Mouse (Mus musculus): ENCODE results near the gene Stx11. TPM values are rescaled to one million over a fixed set of nuclear protein-coding genes. Genes with fewer than 3 reads are reported as not detected.

The Stx11 gene
- total RNA-seq, 2 experiments from 2014 or later = 36.0 to 41.9 TPM

DNA sequence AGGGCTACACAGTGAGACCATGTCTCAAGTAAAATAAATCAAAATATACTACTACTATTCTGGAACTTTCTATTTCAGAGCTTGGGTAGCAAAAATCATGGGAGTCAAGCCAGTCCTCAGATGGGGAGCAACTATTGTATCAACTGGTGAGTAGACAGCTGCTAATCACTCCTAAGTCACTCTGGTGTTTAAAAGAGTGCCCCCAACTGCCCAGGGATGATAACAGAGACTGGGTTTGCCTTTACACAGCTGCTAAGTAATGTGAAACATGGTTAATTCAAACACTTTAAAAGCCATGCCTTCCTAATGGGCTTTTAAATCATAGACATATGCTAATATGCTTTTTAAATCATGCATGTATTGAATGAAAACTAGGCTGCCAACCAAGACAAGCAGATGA, 1.9 kb downstream of the Stx11 start:
- ATAC-seq (ENCODE audit: poor library complexity, severe bottlenecking) = no peak

- ATAC-seq (ENCODE audit: poor library complexity, severe bottlenecking) = no peak
Observed at GRCm38 (mm10) chr10:12961546-12961945, 2.6 kb downstream of the Stx11 start.

- peak; percentile 87 for ATAC-seq (ENCODE audit: poor library complexity, severe bottlenecking)
Observed at GRCm38 (mm10) chr10:12957271-12957670, 6.8 kb downstream of the Stx11 start.

GRCm38 (mm10) chr10:12955831-12956230, 8.3 kb downstream of the Stx11 start:
- ATAC-seq (ENCODE audit: poor library complexity, severe bottlenecking) = peak; percentile 80

- peak; percentile 39; the same call in 1 of the 2 replicates for ATAC-seq (ENCODE audit: poor library complexity, severe bottlenecking)
Observed at GRCm38 (mm10) chr10:12951358-12951757, 12.7 kb downstream of the Stx11 start.

- no peak for ATAC-seq (ENCODE audit: poor library complexity, severe bottlenecking)
Observed at GRCm38 (mm10) chr10:12949299-12949698, 14.8 kb downstream of the Stx11 start.

- ATAC-seq (ENCODE audit: poor library complexity, severe bottlenecking) = no peak
Observed at GRCm38 (mm10) chr10:12947606-12948005, 16.5 kb downstream of the Stx11 start.

DNA sequence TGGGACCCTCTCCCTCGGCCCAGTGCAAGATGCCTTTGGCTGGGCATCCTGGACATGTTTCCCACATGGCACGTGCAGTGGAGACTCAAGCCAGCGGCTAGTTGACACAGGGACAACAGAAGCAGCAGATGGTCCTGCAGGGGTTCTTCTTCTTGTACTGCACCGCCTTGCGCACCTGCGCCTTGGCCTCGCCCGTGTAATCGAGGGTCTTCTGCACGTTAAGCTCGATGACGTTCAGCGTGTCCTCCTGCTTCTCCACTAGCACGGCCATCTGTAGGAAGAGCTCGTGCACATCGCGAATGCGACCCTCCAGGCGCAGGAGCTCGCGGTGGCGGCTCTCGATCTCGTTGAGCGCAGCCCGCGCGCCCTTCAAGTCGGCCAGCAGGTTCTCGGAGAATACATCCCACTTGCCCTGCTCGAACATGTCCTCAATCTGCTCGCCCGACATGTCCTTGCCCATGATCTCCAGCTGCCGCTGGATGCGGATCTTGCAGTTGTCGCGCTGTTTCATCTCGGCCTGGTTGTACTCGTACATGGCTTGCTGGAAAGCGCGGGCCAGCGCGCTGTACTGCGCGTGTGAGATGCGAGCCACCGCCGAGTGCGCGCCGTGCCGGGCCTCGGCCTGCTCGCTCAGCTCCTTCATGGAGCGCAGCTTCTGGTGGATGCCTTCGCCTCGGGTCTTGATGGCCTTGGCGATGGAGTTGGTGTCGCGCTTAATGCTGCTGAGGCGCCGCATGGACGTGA, 22.9 kb downstream of the Stx11 start:
- no peak for ATAC-seq (ENCODE audit: poor library complexity, severe bottlenecking)

DNA sequence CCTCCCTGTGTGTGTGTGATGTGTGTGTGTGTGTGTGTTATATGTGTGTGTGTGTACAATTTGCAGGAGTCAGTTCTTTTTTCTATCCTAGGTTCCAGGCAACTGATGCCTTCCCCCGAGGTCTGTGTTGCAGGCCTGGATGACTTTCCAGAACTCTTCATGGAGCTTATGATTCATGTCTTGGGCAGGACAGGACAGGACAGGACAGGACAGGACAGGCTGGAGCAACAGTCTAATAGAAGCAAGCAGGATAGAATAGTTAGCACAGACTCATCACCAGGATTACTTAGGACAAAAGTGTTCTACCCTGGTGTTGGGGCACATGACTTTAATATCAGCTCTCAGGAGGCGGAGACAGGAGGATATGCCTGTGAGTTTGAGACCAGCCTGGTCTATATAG, 25.3 kb downstream of the Stx11 start:
- ATAC-seq (ENCODE audit: poor library complexity, severe bottlenecking) = no peak

- peak; percentile 86 for ATAC-seq (ENCODE audit: poor library complexity, severe bottlenecking)
Observed at GRCm38 (mm10) chr10:12936079-12936478, 28.0 kb downstream of the Stx11 start.

DNA sequence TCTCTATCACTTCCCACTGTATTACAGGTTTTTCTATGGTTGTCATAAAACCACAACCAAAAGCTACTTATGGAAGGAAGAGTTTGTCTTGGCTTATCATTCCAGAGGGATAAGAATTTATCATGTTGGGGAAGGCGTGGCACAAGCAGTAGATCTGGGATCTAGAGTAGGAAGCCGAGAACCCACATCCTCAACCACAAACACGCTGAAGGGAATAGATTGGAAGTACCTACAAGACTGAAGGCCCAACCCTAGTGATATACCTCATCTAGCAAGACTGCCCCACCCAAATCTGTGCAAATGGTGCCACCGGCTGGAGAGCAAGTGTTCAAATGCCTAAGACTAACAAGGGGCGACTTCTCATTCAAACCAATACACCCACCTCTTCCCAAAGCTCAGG, 28.5 kb downstream of the Stx11 start:
- ATAC-seq (ENCODE audit: poor library complexity, severe bottlenecking) = no peak

- ATAC-seq (ENCODE audit: poor library complexity, severe bottlenecking) = no peak
Observed at GRCm38 (mm10) chr10:12931492-12932400, 32.4 kb downstream of the Stx11 start.

DNA sequence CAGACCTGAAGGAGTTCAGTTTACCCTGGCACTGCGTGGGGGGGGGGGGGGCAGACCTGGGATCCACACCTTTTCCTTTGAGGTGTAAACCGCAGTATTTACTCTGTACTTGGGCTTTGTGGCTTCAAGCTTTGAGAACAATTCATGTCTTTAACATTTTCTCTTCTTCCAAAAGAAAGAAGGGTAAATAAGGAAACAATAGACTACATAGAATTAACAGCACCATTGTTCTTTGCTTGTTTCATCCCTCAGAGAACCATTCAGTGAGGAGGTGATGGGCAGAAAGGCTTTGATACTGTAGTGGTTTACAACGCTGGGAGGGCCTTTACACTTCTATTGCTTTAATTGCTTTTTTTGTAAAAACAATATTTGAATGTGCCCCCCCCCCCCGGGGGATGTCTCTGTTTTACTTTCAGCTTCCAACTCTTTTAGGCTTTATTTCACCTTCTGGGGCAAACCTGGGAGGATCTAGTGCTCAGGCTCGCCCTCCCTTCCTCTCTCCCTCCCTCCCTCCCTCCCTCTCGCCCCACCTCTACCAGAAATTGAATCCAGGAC, 33.7 kb downstream of the Stx11 start:
- ATAC-seq (ENCODE audit: poor library complexity, severe bottlenecking) = no peak

DNA sequence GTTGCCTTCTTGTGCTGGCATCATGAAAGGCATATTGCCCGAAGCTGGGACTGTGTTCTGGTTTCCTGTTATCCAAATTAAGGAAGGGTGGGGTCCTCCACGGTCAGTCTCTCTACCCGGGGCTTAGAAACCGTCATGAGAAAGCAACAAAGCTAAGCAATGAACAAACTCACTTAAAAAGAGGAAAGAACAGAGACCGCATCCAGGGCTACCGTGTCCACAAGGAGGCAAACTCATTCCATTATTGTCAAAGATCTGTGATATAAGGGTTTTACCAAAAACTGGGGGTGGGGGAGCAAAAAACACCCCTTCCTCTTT, 34.3 kb downstream of the Stx11 start:
- peak; percentile 73 for ATAC-seq (ENCODE audit: poor library complexity, severe bottlenecking)

DNA sequence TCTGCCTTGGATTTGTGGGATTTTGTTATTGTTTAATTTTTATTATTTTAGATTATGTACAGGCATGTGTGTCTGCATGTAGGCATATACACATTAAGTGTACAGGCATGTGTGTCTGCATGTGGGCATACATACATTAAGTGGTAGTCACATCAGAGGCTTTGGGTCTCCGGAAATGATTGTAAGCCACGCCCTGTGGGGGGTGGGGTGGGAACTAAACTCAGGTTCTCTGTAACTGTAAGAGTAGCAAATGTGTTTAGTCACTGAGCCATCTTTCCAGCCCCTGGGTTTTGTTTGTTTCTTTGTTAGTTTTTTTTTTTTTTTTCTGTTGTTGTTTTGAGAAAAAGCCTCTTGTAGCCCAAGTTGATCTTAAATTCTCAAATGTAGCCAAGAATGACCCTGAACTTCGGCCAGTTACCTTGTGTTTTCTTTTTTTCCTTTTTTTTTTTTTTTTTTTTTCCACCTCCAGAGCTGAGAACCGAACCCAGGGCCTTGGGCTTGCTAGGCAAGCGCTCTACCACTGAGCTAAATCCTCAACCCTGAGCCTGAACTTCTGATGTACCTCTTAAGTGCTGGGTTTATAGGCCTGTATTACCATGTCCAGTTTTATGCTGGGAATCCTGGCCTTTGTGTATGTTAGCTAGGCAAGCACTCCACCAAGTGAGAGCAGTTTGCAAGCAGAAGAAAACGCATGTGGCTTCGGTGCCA, 34.8 kb downstream of the Stx11 start:
- ATAC-seq (ENCODE audit: poor library complexity, severe bottlenecking) = peak; percentile 45

DNA sequence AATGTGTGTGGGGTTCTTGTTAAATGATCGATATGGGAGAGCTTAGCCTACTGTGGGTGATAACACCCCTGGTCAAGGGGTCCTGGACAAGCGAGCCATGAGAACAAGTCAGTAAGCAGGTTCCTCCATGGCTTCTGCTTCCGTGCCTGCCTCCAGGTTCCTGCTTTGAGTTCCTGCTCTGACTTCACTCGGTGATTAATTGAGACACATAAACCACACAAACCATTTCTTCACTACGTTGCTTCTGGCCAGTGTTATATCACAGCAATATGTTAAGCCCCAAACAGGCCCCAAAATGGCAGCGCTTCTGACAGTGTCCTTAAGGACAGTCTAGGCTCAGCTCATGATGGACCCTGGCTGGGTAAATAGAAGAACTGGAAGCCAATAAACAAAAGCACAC, 35.9 kb downstream of the Stx11 start:
- peak; percentile 59 for ATAC-seq (ENCODE audit: poor library complexity, severe bottlenecking)

DNA sequence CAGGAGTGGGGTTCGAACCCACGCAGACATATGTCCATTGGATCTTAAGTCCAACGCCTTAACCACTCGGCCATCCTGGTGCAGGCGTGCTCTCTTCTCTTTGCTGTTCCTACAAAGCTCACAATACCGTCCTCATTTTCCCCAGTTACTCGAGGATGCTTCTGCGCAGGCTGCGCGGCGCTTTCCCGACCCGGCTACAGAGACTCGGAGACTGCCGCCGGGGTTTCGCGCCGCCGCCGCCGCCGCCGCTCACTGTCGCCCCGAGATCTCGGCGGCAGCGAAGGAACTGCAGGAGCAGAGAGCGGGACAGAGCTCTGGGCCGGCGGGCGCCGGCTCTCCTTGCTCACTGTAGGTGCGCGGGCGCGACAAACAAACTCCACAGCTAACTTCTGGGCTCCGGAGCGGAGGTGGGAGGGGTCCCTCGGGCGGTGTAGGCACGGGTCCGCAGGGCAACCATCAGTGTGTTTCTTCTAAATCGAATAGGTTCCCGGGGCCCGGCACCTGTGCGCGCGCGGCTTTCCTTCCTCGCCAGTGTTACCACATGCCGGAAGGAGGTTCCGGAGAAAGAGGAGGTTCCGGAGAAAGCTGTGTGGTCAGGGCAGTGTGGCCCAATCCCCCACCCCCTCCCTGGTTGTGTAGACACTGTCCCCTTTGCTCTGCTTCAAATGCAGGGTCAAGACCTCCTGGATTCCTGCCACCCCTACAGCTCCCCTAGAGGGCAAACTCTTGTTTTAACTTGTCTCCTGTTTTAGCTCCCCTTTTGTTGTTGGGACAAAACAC, 41.3 kb downstream of the Stx11 start:
- ATAC-seq (ENCODE audit: poor library complexity, severe bottlenecking) = peak; percentile 75

DNA sequence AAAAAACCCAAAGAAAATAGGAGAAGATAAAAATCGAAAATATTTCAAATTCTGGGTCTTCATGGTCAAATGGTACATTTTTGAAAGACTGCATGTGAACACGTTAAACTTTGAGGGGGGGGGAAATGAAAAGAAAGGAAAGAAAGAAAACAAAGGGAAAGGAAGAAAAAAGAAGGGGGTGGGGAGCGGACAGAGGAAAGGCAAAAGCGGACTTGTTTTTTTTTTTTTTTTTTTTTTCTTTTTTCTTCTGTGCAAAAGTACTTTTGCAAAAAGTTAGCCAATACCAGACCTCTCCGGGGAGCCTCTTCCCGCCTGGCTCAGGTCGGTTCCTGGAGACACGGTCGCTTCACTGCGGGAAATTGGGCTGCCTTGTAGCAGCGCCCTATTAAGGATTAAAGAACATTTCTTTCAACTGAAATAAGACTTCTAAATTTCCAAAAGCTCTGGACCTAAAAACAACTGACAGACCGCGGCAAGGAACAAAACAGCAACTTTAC, 42.0 kb downstream of the Stx11 start:
- ATAC-seq (ENCODE audit: poor library complexity, severe bottlenecking) = peak; percentile 13

- ATAC-seq (ENCODE audit: poor library complexity, severe bottlenecking) = no peak
Observed at GRCm38 (mm10) chr10:12921551-12922040, 42.5 kb downstream of the Stx11 start.

- peak; percentile 64 for ATAC-seq (ENCODE audit: poor library complexity, severe bottlenecking)
Observed at GRCm38 (mm10) chr10:12919287-12919686, 44.8 kb downstream of the Stx11 start.

All from megakaryocyte, adult 5-6 weeks (primary cell).